Mouse (Mus musculus): ENCODE measurements around the gene Rpl18a.

DNA sequence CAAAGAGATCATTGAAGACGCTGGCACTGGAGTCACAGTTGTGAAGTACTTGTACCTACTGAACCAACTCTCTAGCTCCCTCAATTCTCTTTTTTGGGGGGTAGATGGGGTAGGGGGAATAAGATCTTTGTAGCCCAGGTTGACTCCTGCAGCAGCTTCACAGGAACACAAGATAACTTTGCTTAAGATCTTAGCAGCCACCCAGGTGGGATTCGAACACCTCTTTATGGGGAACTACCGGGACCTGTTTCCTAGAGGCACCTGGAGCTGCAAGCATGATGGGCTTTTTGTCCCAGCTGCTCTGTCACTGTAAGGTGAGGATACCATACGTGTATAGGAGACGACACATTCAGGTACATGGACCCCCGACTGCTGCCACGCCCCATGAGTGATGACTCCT, 30.6 kb downstream of the Rpl18a start:
- no peak for TF ChIP-seq GATA1 (IDR thresholded peaks at IDR 0.05; ENCODE audit: low read length)
- no peak for TF ChIP-seq TAL1 (IDR thresholded peaks at IDR 0.05; ENCODE audit: low read length)

Measured in erythroblast, embryonic 14.5 days (primary cell).